Mouse (Mus musculus): ENCODE results near the gene Kitl. TPM values are rescaled to one million over a fixed set of nuclear protein-coding genes. Genes with fewer than 3 reads are reported as not detected.

The Kitl gene
- total and polyA plus RNA-seq, 3 experiments, result 0.11 TPM; not detected in 2

- no peaks in the 10 kb centered on the region for H3K4me1 ChIP-seq (ENCODE audit: insufficient read depth, low read depth, low read length)
- no peak for DNase-seq (ENCODE audit: low spot score)
- no peaks in the 10 kb centered on the region for H3K36me3 ChIP-seq (replicated peaks)
- no peak overlapping the region for H3K4me3 ChIP-seq (ENCODE audit: low read depth, low read length)
- no peaks in the 10 kb centered on the region for H3K27me3 ChIP-seq (ENCODE audit: insufficient read depth, low read length)
- TF ChIP-seq POLR2AphosphoS5 (IDR thresholded peaks at IDR 0.05; ENCODE audit: insufficient replicate concordance, low read depth, low read length), result no peak
- no peak for TF ChIP-seq CTCF (IDR thresholded peaks at IDR 0.05; ENCODE audit: low read depth, low read length)
- no peak for TF ChIP-seq TAL1 (conservative IDR thresholded peaks at IDR 0.05; ENCODE audit: low read depth, low read length)
- no peak for TF ChIP-seq GATA1 (IDR thresholded peaks at IDR 0.05; ENCODE audit: borderline replicate concordance, low read length)
- no peak for TF ChIP-seq GATA2 (IDR thresholded peaks at IDR 0.05; ENCODE audit: borderline replicate concordance, low read depth, low read length)
- no peak for ATAC-seq (ENCODE audit: extremely low read depth, insufficient number of reproducible peaks, low FRiP score, poor library complexity, severe bottlenecking)
- H3K9me3 ChIP-seq (replicated peaks), result peaks cover 52% of the 10 kb centered on the region
Measured at GRCm38 (mm10) chr10:100014096-100014495, 1.3 kb upstream of the Kitl start.

GRCm38 (mm10) chr10:100016326-100016709 is 888 bp downstream of the Kitl start:
- no peak for ATAC-seq (ENCODE audit: extremely low read depth, insufficient number of reproducible peaks, low FRiP score, poor library complexity, severe bottlenecking)
- no peaks in the 10 kb centered on the region for H3K4me1 ChIP-seq (ENCODE audit: insufficient read depth, low read depth, low read length)

GRCm38 (mm10) chr10:100016941-100017770 is 1.7 kb downstream of the Kitl start:
- DNase-seq (ENCODE audit: low spot score), result no peak
- H3K4me1 ChIP-seq (ENCODE audit: insufficient read depth, low read depth, low read length), result no peaks in the 10 kb centered on the region
- no peak for ATAC-seq (ENCODE audit: extremely low read depth, insufficient number of reproducible peaks, low FRiP score, poor library complexity, severe bottlenecking)
- no peaks in the 10 kb centered on the region for H3K27me3 ChIP-seq (ENCODE audit: insufficient read depth, low read length)
- TF ChIP-seq POLR2AphosphoS5 (IDR thresholded peaks at IDR 0.05; ENCODE audit: insufficient replicate concordance, low read depth, low read length) (no peak), TAL1 (conservative IDR thresholded peaks at IDR 0.05; ENCODE audit: low read depth, low read length) (no peak), CTCF (IDR thresholded peaks at IDR 0.05; ENCODE audit: low read depth, low read length) (no peak), GATA1 (IDR thresholded peaks at IDR 0.05; ENCODE audit: borderline replicate concordance, low read length) (no peak), GATA2 (IDR thresholded peaks at IDR 0.05; ENCODE audit: borderline replicate concordance, low read depth, low read length) (no peak)
- peaks cover 43% of the 10 kb centered on the region for H3K9me3 ChIP-seq (replicated peaks)
- no peaks in the 10 kb centered on the region for H3K36me3 ChIP-seq (replicated peaks)
- H3K4me3 ChIP-seq (ENCODE audit: low read depth, low read length), result no peak overlapping the region

More at GRCm38 (mm10) chr10:100016326-100016709, 888 bp downstream of the Kitl start:
- no peaks in the 10 kb centered on the region for H3K27me3 ChIP-seq (ENCODE audit: insufficient read depth, low read length)
- no peak for DNase-seq (ENCODE audit: low spot score)
- TF ChIP-seq TAL1 (conservative IDR thresholded peaks at IDR 0.05; ENCODE audit: low read depth, low read length), result no peak
- TF ChIP-seq GATA1 (IDR thresholded peaks at IDR 0.05; ENCODE audit: borderline replicate concordance, low read length), result no peak
- no peak for TF ChIP-seq POLR2AphosphoS5 (IDR thresholded peaks at IDR 0.05; ENCODE audit: insufficient replicate concordance, low read depth, low read length)
- TF ChIP-seq GATA2 (IDR thresholded peaks at IDR 0.05; ENCODE audit: borderline replicate concordance, low read depth, low read length), result no peak
- no peak for TF ChIP-seq CTCF (IDR thresholded peaks at IDR 0.05; ENCODE audit: low read depth, low read length)
- no peak overlapping the region; the same call in 1 of the 2 replicates for H3K4me3 ChIP-seq (ENCODE audit: low read depth, low read length)
- H3K9me3 ChIP-seq (replicated peaks), result peaks cover 42% of the 10 kb centered on the region
- H3K36me3 ChIP-seq (replicated peaks), result no peaks in the 10 kb centered on the region

- Histone ChIP-seq H3K36me3 (replicated peaks) (no peaks in the 10 kb centered on the region), H3K4me3 (ENCODE audit: low read depth, low read length) (no peak overlapping the region), H3K4me1 (ENCODE audit: insufficient read depth, low read depth, low read length) (no peaks in the 10 kb centered on the region), H3K27me3 (ENCODE audit: insufficient read depth, low read length) (no peaks in the 10 kb centered on the region), H3K9me3 (replicated peaks) (peaks cover 46% of the 10 kb centered on the region)
- DNase-seq (ENCODE audit: low spot score) (no peak), ATAC-seq (ENCODE audit: extremely low read depth, insufficient number of reproducible peaks, low FRiP score, poor library complexity, severe bottlenecking) (no peak)
- TF ChIP-seq TAL1 (conservative IDR thresholded peaks at IDR 0.05; ENCODE audit: low read depth, low read length) (no peak), GATA2 (IDR thresholded peaks at IDR 0.05; ENCODE audit: borderline replicate concordance, low read depth, low read length) (no peak), GATA1 (IDR thresholded peaks at IDR 0.05; ENCODE audit: borderline replicate concordance, low read length) (no peak), CTCF (IDR thresholded peaks at IDR 0.05; ENCODE audit: low read depth, low read length) (no peak), POLR2AphosphoS5 (IDR thresholded peaks at IDR 0.05; ENCODE audit: insufficient replicate concordance, low read depth, low read length) (no peak)
Measured at GRCm38 (mm10) chr10:100017771-100018070, 2.3 kb downstream of the Kitl start.

GRCm38 (mm10) chr10:100018493-100018892 is 3.1 kb downstream of the Kitl start:
- DNase-seq (ENCODE audit: low spot score) (no peak), ATAC-seq (ENCODE audit: extremely low read depth, insufficient number of reproducible peaks, low FRiP score, poor library complexity, severe bottlenecking) (no peak)
- TF ChIP-seq GATA1 (IDR thresholded peaks at IDR 0.05; ENCODE audit: borderline replicate concordance, low read length), result no peak
- TF ChIP-seq CTCF (IDR thresholded peaks at IDR 0.05; ENCODE audit: low read depth, low read length), result no peak
- TF ChIP-seq POLR2AphosphoS5 (IDR thresholded peaks at IDR 0.05; ENCODE audit: insufficient replicate concordance, low read depth, low read length), result no peak
- no peak for TF ChIP-seq TAL1 (conservative IDR thresholded peaks at IDR 0.05; ENCODE audit: low read depth, low read length)
- no peak for TF ChIP-seq GATA2 (IDR thresholded peaks at IDR 0.05; ENCODE audit: borderline replicate concordance, low read depth, low read length)
- H3K9me3 ChIP-seq (replicated peaks), result peaks cover 50% of the 10 kb centered on the region
- no peaks in the 10 kb centered on the region for H3K27me3 ChIP-seq (ENCODE audit: insufficient read depth, low read length)
- no peaks in the 10 kb centered on the region for H3K4me1 ChIP-seq (ENCODE audit: insufficient read depth, low read depth, low read length)
- no peaks in the 10 kb centered on the region for H3K36me3 ChIP-seq (replicated peaks)
- H3K4me3 ChIP-seq (ENCODE audit: low read depth, low read length), result no peak overlapping the region

- no peak for ATAC-seq (ENCODE audit: extremely low read depth, insufficient number of reproducible peaks, low FRiP score, poor library complexity, severe bottlenecking)
- Histone ChIP-seq H3K9me3 (replicated peaks) (peaks cover 49% of the 10 kb centered on the region), H3K4me3 (ENCODE audit: low read depth, low read length) (no peak overlapping the region), H3K27me3 (ENCODE audit: insufficient read depth, low read length) (no peaks in the 10 kb centered on the region), H3K36me3 (replicated peaks) (no peaks in the 10 kb centered on the region), H3K4me1 (ENCODE audit: insufficient read depth, low read depth, low read length) (no peaks in the 10 kb centered on the region)
- no peak for TF ChIP-seq TAL1 (conservative IDR thresholded peaks at IDR 0.05; ENCODE audit: low read depth, low read length)
- TF ChIP-seq POLR2AphosphoS5 (IDR thresholded peaks at IDR 0.05; ENCODE audit: insufficient replicate concordance, low read depth, low read length), result no peak
- no peak for TF ChIP-seq GATA1 (IDR thresholded peaks at IDR 0.05; ENCODE audit: borderline replicate concordance, low read length)
- no peak for TF ChIP-seq GATA2 (IDR thresholded peaks at IDR 0.05; ENCODE audit: borderline replicate concordance, low read depth, low read length)
- TF ChIP-seq CTCF (IDR thresholded peaks at IDR 0.05; ENCODE audit: low read depth, low read length), result no peak
- no peak for DNase-seq (ENCODE audit: low spot score)
Measured at GRCm38 (mm10) chr10:100019246-100020195, 4.1 kb downstream of the Kitl start.
